Comparison of ENCODE assay signal across 9 mouse cellular contexts in genomic region chr16:21247037-21247432, GRCm38 (mm10). TPM values are rescaled to one million over a fixed set of nuclear protein-coding genes. Genes with fewer than 3 reads are reported as not detected.
DNase-seq lines count a peak whose midpoint lies in the region; ATAC-seq lines count a peak whose summit lies in the region.
"Had no signal": no experiment of that assay in that cellular context is flagged by ENCODE, and none has a peak within 500 bp of the region (broad histone marks: within the 10 kb centered on the region; RNA-seq: fewer than 3 reads in every experiment).

No protein-coding gene starts in this region.

- no peaks in the 10 kb centered on the region for H3K36me3 ChIP-seq in kidney, embryonic 16.5 days (ENCODE audit: insufficient read depth, low read length)
- no peaks in the 10 kb centered on the region for H3K36me3 ChIP-seq in embryonic facial prominence, embryonic 14.5 days (ENCODE audit: control insufficient read depth, insufficient read depth, low read length)
- no peaks in the 10 kb centered on the region for H3K36me3 ChIP-seq in limb, embryonic 10.5 days
- no peaks in the 10 kb centered on the region for H3K36me3 ChIP-seq in neural tube, embryonic 13.5 days

- peak overlapping the region; percentile 69 for H3K9ac ChIP-seq in kidney, embryonic 16.5 days (replicated peaks; ENCODE audit: low read length)
- peak overlapping the region; percentile 70 for H3K9ac ChIP-seq in embryonic facial prominence, embryonic 14.5 days (ENCODE audit: low read depth, low read length)
- H3K9ac ChIP-seq in neural tube, embryonic 13.5 days: no peak overlapping the region

- peak overlapping the region; percentile 86 for H3K4me2 ChIP-seq in kidney, embryonic 16.5 days (replicated peaks; ENCODE audit: low read depth, low read length)
- peak overlapping the region; percentile 92 for H3K4me2 ChIP-seq in embryonic facial prominence, embryonic 14.5 days (ENCODE audit: low read depth, low read length)
- H3K4me2 ChIP-seq in neural tube, embryonic 13.5 days: peak overlapping the region; percentile 70

- H3K27ac ChIP-seq in kidney, embryonic 16.5 days (ENCODE audit: low read length): no peak overlapping the region
- H3K27ac ChIP-seq in embryonic facial prominence, embryonic 14.5 days (replicated peaks; ENCODE audit: low read depth, low read length): peak overlapping the region; percentile 89
- H3K27ac ChIP-seq in limb, embryonic 10.5 days: peak overlapping the region; percentile 92
- H3K27ac ChIP-seq in neural tube, embryonic 13.5 days (replicated peaks): 0 out of 2 replicates have a peak overlapping the region, but pooled peaks have one; percentile 10

- ATAC-seq in kidney, embryonic 16.5 days (ENCODE audit: low FRiP score, low TSS enrichment): no peak
- ATAC-seq in embryonic facial prominence, embryonic 14.5 days (ENCODE audit: low read depth): no peak
- no peak for ATAC-seq in neural tube, embryonic 13.5 days (ENCODE audit: low read depth)
- no peak for ATAC-seq in activated CD4-positive, CD25-positive, alpha-beta regulatory T cell, adult 4 months
- ATAC-seq: Patski had no signal

- DNase-seq in kidney, postnatal 25 days: no peak
- DNase-seq in embryonic facial prominence, embryonic 14.5 days (ENCODE audit: low spot score): peak; percentile 66
- DNase-seq in limb, embryonic 10.5 days (ENCODE audit: low spot score): peak; percentile 62
- DNase-seq in left cerebral cortex, adult 11 months (ENCODE audit: low spot score): no peak
- DNase-seq in thymus, postnatal 0 days (ENCODE audit: low spot score): no peak

- WGBS in kidney, embryonic 16.5 days: 3% methylated on average over 4 of the region's 4 CpGs
- 3% methylated on average over 4 of the region's 4 CpGs for WGBS in embryonic facial prominence, embryonic 14.5 days
- 3% methylated on average over 4 of the region's 4 CpGs for WGBS in limb, embryonic 10.5 days
- whole genome bisulfite sequencing in neural tube, embryonic 13.5 days: 4% methylated on average over 4 of the region's 4 CpGs

- no peaks in the 10 kb centered on the region for H3K9me3 ChIP-seq in kidney, embryonic 16.5 days (ENCODE audit: low read length)
- no peaks in the 10 kb centered on the region for H3K9me3 ChIP-seq in embryonic facial prominence, embryonic 14.5 days (ENCODE audit: control insufficient read depth, low read length)
- no peaks in the 10 kb centered on the region for H3K9me3 ChIP-seq in limb, embryonic 10.5 days (replicated peaks)
- H3K9me3 ChIP-seq in neural tube, embryonic 13.5 days: no peaks in the 10 kb centered on the region

- H3K27me3 ChIP-seq in kidney, embryonic 16.5 days (ENCODE audit: insufficient read depth, low read length): peaks cover 70% of the 10 kb centered on the region
- no peaks in the 10 kb centered on the region for H3K27me3 ChIP-seq in embryonic facial prominence, embryonic 14.5 days (replicated peaks; ENCODE audit: control insufficient read depth, insufficient read depth, low read length)
- peaks cover 58% of the 10 kb centered on the region for H3K27me3 ChIP-seq in limb, embryonic 10.5 days (ENCODE audit: low read depth, poor library complexity, severe bottlenecking)
- peaks cover 59% of the 10 kb centered on the region for H3K27me3 ChIP-seq in neural tube, embryonic 13.5 days
- H3K27me3 ChIP-seq: Patski had no signal

- H3K4me3 ChIP-seq in kidney, embryonic 16.5 days (ENCODE audit: low read length): no peak overlapping the region
- H3K4me3 ChIP-seq in embryonic facial prominence, embryonic 14.5 days (ENCODE audit: low read depth, low read length): peak overlapping the region; percentile 43
- H3K4me3 ChIP-seq in limb, embryonic 10.5 days: peak overlapping the region; percentile 60
- H3K4me3 ChIP-seq in neural tube, embryonic 13.5 days: peak overlapping the region; percentile 37

- peaks cover 38% of the 10 kb centered on the region for H3K4me1 ChIP-seq in kidney, embryonic 16.5 days (ENCODE audit: insufficient read depth, low read length)
- peaks cover 64% of the 10 kb centered on the region for H3K4me1 ChIP-seq in embryonic facial prominence, embryonic 14.5 days (ENCODE audit: control insufficient read depth, insufficient read depth, low read length)
- H3K4me1 ChIP-seq in limb, embryonic 10.5 days: peaks cover 74% of the 10 kb centered on the region
- H3K4me1 ChIP-seq in neural tube, embryonic 13.5 days (replicated peaks): peaks cover 45% of the 10 kb centered on the region

RNA-seq across cellular contexts. Expression of gene Ephb3, which starts 42.5 kb away (rescaled TPM):
- polyA plus RNA-seq in kidney, embryonic 16.5 days (2015; fragmentation: Nextera tagmentation; extraction: Ambion mirVana): 21.8 and 23.4 TPM in 2 replicates
- polyA plus RNA-seq in embryonic facial prominence, embryonic 14.5 days (2014; fragmentation: Nextera tagmentation; extraction: Ambion mirVana): 28.4 and 31.8 TPM in 2 replicates
- 31.0 and 48.3 TPM in 2 replicates for polyA plus RNA-seq in limb, embryonic 10.5 days (2016; fragmentation: Nextera tagmentation; extraction: Ambion mirVana)
- 13.5 and 14.5 TPM in 2 replicates for polyA plus RNA-seq in neural tube, embryonic 13.5 days (2015; fragmentation: Nextera tagmentation; extraction: Ambion mirVana)
- polyA plus RNA-seq in activated CD4-positive, CD25-positive, alpha-beta regulatory T cell, adult 4 months (2017; shearing (Covaris generic)): not detected
- 0.83 and 0.90 TPM in 2 replicates for polyA plus RNA-seq in thymus, postnatal 0 days (2015; fragmentation: Nextera tagmentation; extraction: Ambion mirVana)

Comparison
In these comparisons a context has a peak if more than half of its experiments do, and no peak if none do; other contexts are left out.
1. DNase-seq: peak in embryonic facial prominence, embryonic 14.5 days (single experiment) and limb, embryonic 10.5 days (single experiment); none in kidney, postnatal 25 days (0 of 2), left cerebral cortex, adult 11 months (single experiment) and thymus, postnatal 0 days (single experiment).
2. Peak in every context shown above with its lines, with median percentiles within 50 percentile points of each other: H3K4me2 ChIP-seq.